Comparison of ENCODE assay signal across 10 mouse cellular contexts in the genomic region with DNA sequence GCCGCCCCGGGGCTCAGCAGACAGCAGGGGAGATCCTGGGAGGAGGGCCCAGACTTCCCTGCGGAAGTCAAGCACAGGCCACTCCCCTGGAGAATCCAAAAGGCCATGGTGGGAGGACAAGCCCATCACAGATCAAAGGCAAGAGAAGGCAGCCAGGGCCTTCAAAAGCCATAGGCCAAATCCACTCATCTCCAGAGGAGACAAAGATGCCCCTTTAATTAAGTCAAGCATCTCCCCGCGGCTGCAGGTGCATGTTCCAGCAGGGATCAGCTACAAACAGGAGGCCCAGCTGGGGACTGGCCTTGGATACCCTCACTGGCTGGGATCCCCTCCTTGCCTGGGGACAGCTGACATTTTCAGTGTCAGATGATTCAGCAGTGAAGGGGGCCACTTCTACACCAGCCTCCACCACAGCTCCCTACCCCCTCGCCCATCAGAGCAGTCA.
DNase-seq lines count a peak whose midpoint lies in the region; ATAC-seq lines count a peak whose summit lies in the region.
"Had no signal": no experiment of that assay in that cellular context is flagged by ENCODE, and none has a peak within 500 bp of the region (broad histone marks: within the 10 kb centered on the region; RNA-seq: fewer than 3 reads in every experiment).

No protein-coding gene starts in this region.

- no peaks in the 10 kb centered on the region for H3K9me3 ChIP-seq in forebrain, embryonic 10.5 days
- no peaks in the 10 kb centered on the region for H3K9me3 ChIP-seq in forebrain, embryonic 16.5 days (ENCODE audit: control insufficient read depth, low read length)
- H3K9me3 ChIP-seq in embryonic facial prominence, embryonic 10.5 days, result no peaks in the 10 kb centered on the region
- H3K9me3 ChIP-seq in hindbrain, embryonic 15.5 days, result no peaks in the 10 kb centered on the region
- H3K9me3 ChIP-seq: embryonic facial prominence, embryonic 13.5 days had no signal

- no peaks in the 10 kb centered on the region for H3K27me3 ChIP-seq in forebrain, embryonic 10.5 days (ENCODE audit: poor library complexity, severe bottlenecking)
- no peaks in the 10 kb centered on the region for H3K27me3 ChIP-seq in forebrain, embryonic 16.5 days (replicated peaks; ENCODE audit: control insufficient read depth, insufficient read depth, low read length)
- no peaks in the 10 kb centered on the region for H3K27me3 ChIP-seq in embryonic facial prominence, embryonic 10.5 days (replicated peaks; ENCODE audit: low read depth, poor library complexity, severe bottlenecking)
- H3K27me3 ChIP-seq in hindbrain, embryonic 15.5 days, result no peaks in the 10 kb centered on the region
- H3K27me3 ChIP-seq: embryonic facial prominence, embryonic 13.5 days had no signal

- H3K4me1 ChIP-seq in forebrain, embryonic 10.5 days, result peaks cover 86% of the 10 kb centered on the region
- H3K4me1 ChIP-seq in forebrain, embryonic 16.5 days (replicated peaks; ENCODE audit: control insufficient read depth, insufficient read depth, low read length), result peaks cover 13% of the 10 kb centered on the region
- peaks cover 90% of the 10 kb centered on the region for H3K4me1 ChIP-seq in embryonic facial prominence, embryonic 10.5 days
- peaks cover 28% of the 10 kb centered on the region for H3K4me1 ChIP-seq in hindbrain, embryonic 15.5 days (replicated peaks)

- no peak overlapping the region for H3K4me3 ChIP-seq in forebrain, embryonic 10.5 days
- no peak overlapping the region for H3K4me3 ChIP-seq in forebrain, embryonic 16.5 days (replicated peaks; ENCODE audit: low read length)
- H3K4me3 ChIP-seq in embryonic facial prominence, embryonic 10.5 days, result peak overlapping the region; percentile 6; the same call in 1 of the 2 replicates
- no peak overlapping the region for H3K4me3 ChIP-seq in hindbrain, embryonic 15.5 days
- H3K4me3 ChIP-seq: embryonic facial prominence, embryonic 13.5 days had no signal

- H3K9ac ChIP-seq in forebrain, embryonic 16.5 days (replicated peaks; ENCODE audit: low read depth, low read length), result no peak overlapping the region
- H3K9ac ChIP-seq in hindbrain, embryonic 15.5 days, result no peak overlapping the region
- H3K9ac ChIP-seq: embryonic facial prominence, embryonic 13.5 days had no signal

- peaks cover 10% of the 10 kb centered on the region; the same call in 1 of the 2 replicates for H3K36me3 ChIP-seq in forebrain, embryonic 10.5 days (replicated peaks)
- no peaks in the 10 kb centered on the region for H3K36me3 ChIP-seq in forebrain, embryonic 16.5 days (ENCODE audit: control insufficient read depth, insufficient read depth)
- H3K36me3 ChIP-seq in embryonic facial prominence, embryonic 10.5 days (replicated peaks), result 0 out of 2 replicates have a peak, but pooled peaks cover 5% of the 10 kb centered on the region
- no peaks in the 10 kb centered on the region for H3K36me3 ChIP-seq in hindbrain, embryonic 15.5 days
- H3K36me3 ChIP-seq: embryonic facial prominence, embryonic 13.5 days had no signal

- H3K4me2 ChIP-seq in forebrain, embryonic 16.5 days (ENCODE audit: low read length), result no peak overlapping the region
- no peak overlapping the region for H3K4me2 ChIP-seq in hindbrain, embryonic 15.5 days
- H3K4me2 ChIP-seq: embryonic facial prominence, embryonic 13.5 days had no signal

- 7% methylated on average over 6 of the region's 6 CpGs for WGBS in forebrain, embryonic 10.5 days
- WGBS in forebrain, embryonic 16.5 days, result 14% methylated on average over 6 of the region's 6 CpGs
- WGBS in embryonic facial prominence, embryonic 10.5 days, result 8% methylated on average over 6 of the region's 6 CpGs
- 9% methylated on average over 6 of the region's 6 CpGs for WGBS in hindbrain, embryonic 15.5 days

- ATAC-seq in forebrain, embryonic 16.5 days, result no peak
- peak; percentile 45 for ATAC-seq in hindbrain, embryonic 15.5 days (ENCODE audit: low FRiP score, low read depth)
- ATAC-seq in inflammation-experienced regulatory T-cells, adult 6 months, result no peak

- DNase-seq in forebrain, embryonic 10.5 days (ENCODE audit: extremely low spot score, low spot score), result no peak
- DNase-seq in MN1 (ENCODE audit: low spot score), result peak; percentile 32
- DNase-seq in embryonic facial prominence, embryonic 10.5 days (ENCODE audit: low spot score), result peak; percentile 63
- no peak for DNase-seq in urinary bladder, adult 2 months (ENCODE audit: low spot score)
- no peak for DNase-seq in urinary bladder, postnatal 25 days (ENCODE audit: low spot score)
- DNase-seq: thymus, postnatal 36 days had no signal

- H3K27ac ChIP-seq in forebrain, embryonic 10.5 days, result peak overlapping the region; percentile 48
- no peak overlapping the region for H3K27ac ChIP-seq in forebrain, embryonic 16.5 days (ENCODE audit: low read length)
- peak overlapping the region; percentile 41 for H3K27ac ChIP-seq in embryonic facial prominence, embryonic 10.5 days (replicated peaks)
- H3K27ac ChIP-seq in hindbrain, embryonic 15.5 days (replicated peaks), result no peak overlapping the region
- H3K27ac ChIP-seq: embryonic facial prominence, embryonic 13.5 days had no signal

Comparison
In these comparisons a context has a peak if more than half of its experiments do, and no peak if none do; other contexts are left out.
1. H3K27ac ChIP-seq: peak in forebrain, embryonic 10.5 days (single experiment) and embryonic facial prominence, embryonic 10.5 days (single experiment); none in forebrain, embryonic 16.5 days (single experiment) and hindbrain, embryonic 15.5 days (single experiment).
2. DNase-seq: peak in MN1 (single experiment) and embryonic facial prominence, embryonic 10.5 days (single experiment); none in forebrain, embryonic 10.5 days (single experiment), urinary bladder, adult 2 months (single experiment) and urinary bladder, postnatal 25 days (single experiment).